Mouse (Mus musculus) left cerebral cortex, adult 2 months (tissue): ENCODE measurements around the gene Sdcbp2. TPM values are rescaled to one million over a fixed set of nuclear protein-coding genes. Genes with fewer than 3 reads are reported as not detected.

Experiments used
- DNase-seq, 2 experiments: peaks; one replicate each; pipeline ENCODE4 v3.0.0; 2021 to 2022; ENCODE audit warnings: low spot score in 2 of 2, mixed read lengths in 1 of 2; ENCODE audit errors: extremely low spot score in 1 of 2
- H3K27ac ChIP-seq: fragments of 200-600 bp; 2 replicates; pipeline ENCODE4 v1.8.1; 2022
- H3K4me3 ChIP-seq: fragments of 200-600 bp; 2 replicates; pipeline ENCODE4 v1.8.1; 2022
- CTCF ChIP-seq: fragments of 200-600 bp; IDR thresholded peaks from 2 replicates; pipeline ENCODE4 v1.8.1; 2022; ENCODE audit warnings: antibody characterized with exemption, mild to moderate bottlenecking, moderate library complexity
- intact Hi-C: fragments of 180-260 bp; cut with DNase I; formaldehyde crosslinking; loops from one replicate; pipeline ENCODE4 v1.15.1; 2025
- total RNA-seq, 2 experiments: library from RNA; stranded (reverse); gene quantifications; 2 replicates each; pipeline ENCODE4 v1.2.3; 2021

Sdcbp2 gene
- total RNA-seq, 2 experiments from 2014 or later, result 1.6 to 3.0 TPM

DNA sequence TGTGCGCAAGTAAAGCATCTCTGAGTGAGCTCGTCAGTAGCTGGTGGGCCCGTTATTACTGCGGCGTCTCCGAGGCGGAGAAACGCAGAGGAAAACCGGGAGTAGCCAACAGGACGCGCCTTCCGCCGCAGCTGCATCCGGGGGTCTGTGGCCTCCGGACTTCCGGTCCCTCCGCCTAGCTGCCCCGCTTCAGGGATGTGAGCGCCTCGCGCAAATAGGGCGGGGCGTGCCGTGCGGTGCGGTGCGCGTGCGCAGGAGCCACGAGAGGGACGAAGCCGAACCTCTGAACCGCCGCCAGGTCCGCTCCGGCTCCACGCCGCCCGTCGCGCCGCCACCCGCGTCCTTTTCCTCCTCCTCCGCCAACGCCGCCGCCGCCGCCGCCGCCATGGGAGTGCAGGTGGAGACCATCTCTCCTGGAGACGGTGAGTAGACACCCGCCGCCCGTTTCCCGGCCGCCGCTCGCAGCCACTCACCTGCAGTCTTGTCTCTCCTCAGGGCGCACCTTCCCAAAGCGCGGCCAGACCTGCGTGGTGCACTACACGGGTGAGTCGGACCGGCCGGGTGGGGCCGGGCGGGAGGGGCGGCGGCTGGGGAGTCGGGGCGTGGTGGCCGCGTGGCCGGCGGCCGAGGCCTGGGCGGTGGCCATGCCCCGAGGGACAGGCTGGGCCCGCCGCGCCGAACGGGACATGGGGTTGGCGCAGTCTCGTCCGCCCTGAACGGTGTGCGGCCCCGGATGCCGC lies 29.9 kb upstream of the Sdcbp2 start, which contains the start of gene Fkbp1a:
TSS of gene Fkbp1a (plus strand) at position 161 of the 740 bp plus-strand sequence.
- Histone ChIP-seq H3K4me3 (peak within 1 kb of the TSS; percentile 75), H3K27ac (peak within 1 kb of the TSS; percentile 94)
- no peak; the same call in none of the 2 replicates for TF ChIP-seq CTCF
- DNase-seq, result peak; percentile 97 to 98
- intact Hi-C loops, result loop anchor here (1.0 to 2.0 kb wide), 4 partner anchors 30 to 88 kb away; partner anchors contain the start of gene Nsfl1c

DNA sequence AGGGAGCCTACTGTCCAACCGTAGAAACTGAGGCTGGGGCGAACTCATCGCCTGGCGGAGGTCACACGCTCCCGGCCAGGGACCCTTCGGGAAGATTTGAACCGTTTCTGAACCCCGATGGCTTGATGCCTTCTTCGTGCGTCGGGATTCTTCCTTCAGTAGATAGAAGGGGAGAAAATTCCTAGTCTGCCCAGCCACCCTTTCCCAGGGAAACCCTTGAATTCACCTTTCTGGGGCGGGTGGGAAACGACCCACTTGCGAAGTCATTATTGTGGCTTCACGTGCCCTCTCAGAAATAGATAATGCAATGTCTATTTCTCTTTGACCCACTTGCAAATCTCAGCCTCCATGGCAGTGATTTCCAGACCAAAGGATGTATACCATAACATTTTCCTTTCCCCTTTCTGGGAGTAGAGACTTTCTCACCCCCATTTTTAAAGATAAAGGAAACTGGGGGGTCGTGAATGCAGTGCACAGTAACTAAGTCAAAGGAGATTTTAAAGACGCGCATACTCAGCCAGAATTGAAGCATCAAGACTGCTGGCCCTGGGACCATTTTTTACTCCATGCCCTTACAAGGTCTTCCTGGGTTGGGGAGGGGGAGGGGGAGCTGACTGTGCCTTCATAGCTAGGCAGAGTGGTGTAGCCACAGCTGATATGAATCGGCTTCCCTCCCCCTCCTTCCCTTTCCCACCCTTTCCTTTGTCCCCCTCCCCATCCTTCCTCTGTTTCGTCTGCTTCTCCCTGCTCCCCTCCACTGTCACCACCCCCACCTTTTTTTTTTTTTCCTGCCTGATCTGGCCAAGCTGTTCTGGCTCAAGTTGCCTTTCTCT lies 29.1 kb upstream of the Sdcbp2 start:
- Histone ChIP-seq H3K4me3 (peak overlapping the region; percentile 75), H3K27ac (peak overlapping the region; percentile 94)
- DNase-seq, result peak in 1 of 2 experiments; percentile 45
- intact Hi-C loops, result loop anchor here (1.0 to 2.0 kb wide), 3 partner anchors 30 to 88 kb away; no protein-coding TSS in a partner anchor
- no peak for TF ChIP-seq CTCF

DNA sequence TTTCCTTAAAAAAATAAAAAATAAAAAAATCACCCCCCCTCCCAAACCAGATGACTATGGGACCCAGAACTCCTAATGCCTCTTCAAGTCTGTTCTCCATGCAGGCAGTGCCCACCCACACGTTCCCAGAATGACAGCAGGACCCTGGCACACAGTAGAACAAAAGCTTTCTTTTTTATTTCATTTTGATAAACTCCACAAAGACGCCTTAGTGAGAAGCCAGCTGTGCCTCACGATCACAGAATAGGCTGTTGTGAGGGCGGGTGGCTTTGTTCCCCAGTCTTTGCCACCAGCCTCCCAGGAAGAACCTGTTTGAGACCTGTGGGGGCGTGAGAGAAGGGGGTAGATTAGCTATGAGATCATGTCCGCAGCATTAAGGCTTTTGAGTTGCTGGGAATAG lies 27.7 kb upstream of the Sdcbp2 start:
- TF ChIP-seq CTCF, result no peak
- peak overlapping the region; percentile 75 for H3K4me3 ChIP-seq
- intact Hi-C loops, result no loop called here
- peak in 1 of 2 experiments; percentile 51 for DNase-seq
- peak overlapping the region; percentile 55 for H3K27ac ChIP-seq

DNA sequence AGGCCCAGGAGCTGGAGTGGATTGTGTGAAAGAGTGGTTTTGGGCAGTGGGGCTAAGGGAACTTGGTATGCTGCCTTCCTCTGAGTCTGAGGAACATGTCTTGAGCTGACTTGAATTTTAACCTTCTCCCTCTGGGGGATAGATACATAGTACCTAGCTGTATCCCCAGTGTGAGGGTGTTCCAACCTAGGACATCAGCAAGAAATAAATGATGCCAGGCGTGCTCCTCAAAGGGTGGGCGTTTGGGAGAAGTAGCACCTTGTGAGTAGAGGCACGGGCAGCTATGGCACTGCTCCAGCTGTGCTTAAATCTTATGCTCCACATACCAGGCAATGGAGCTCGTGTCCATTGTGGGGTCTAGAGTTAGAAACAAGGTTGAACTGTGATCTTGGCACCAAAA lies 25.9 kb upstream of the Sdcbp2 start:
- no peak for DNase-seq
- no peak overlapping the region for H3K4me3 ChIP-seq
- no peak for TF ChIP-seq CTCF
- H3K27ac ChIP-seq, result no peak overlapping the region
- intact Hi-C loops, result no loop called here

- TF ChIP-seq CTCF, result no peak
- no peak overlapping the region for H3K4me3 ChIP-seq
- no peak for DNase-seq
- intact Hi-C loops, result no loop called here
- no peak overlapping the region for H3K27ac ChIP-seq
Observed at GRCm38 (mm10) chr2:151549615-151550121, 22.8 kb upstream of the Sdcbp2 start.

GRCm38 (mm10) chr2:151562930-151563921 lies 9.2 kb upstream of the Sdcbp2 start:
- Histone ChIP-seq H3K4me3 (no peak overlapping the region), H3K27ac (no peak overlapping the region)
- DNase-seq, result no peak
- TF ChIP-seq CTCF, result no peak
- intact Hi-C loops, result no loop called here

GRCm38 (mm10) chr2:151564006-151564405 lies 8.4 kb upstream of the Sdcbp2 start:
- Histone ChIP-seq H3K27ac (no peak overlapping the region), H3K4me3 (no peak overlapping the region)
- DNase-seq, result no peak
- intact Hi-C loops, result no loop called here
- TF ChIP-seq CTCF, result no peak

- intact Hi-C loops, result no loop called here
- Histone ChIP-seq H3K27ac (no peak overlapping the region), H3K4me3 (no peak overlapping the region)
- no peak for DNase-seq
- TF ChIP-seq CTCF, result no peak
Observed at GRCm38 (mm10) chr2:151564986-151565385, 7.4 kb upstream of the Sdcbp2 start.

- no peak for TF ChIP-seq CTCF
- H3K4me3 ChIP-seq, result no peak overlapping the region
- intact Hi-C loops, result no loop called here
- DNase-seq, result no peak
- no peak overlapping the region for H3K27ac ChIP-seq
Observed at GRCm38 (mm10) chr2:151566856-151567255, 5.6 kb upstream of the Sdcbp2 start.

- intact Hi-C loops, result no loop called here
- H3K27ac ChIP-seq, result no peak overlapping the region
- no peak overlapping the region for H3K4me3 ChIP-seq
- no peak for DNase-seq
- TF ChIP-seq CTCF, result no peak
Observed at GRCm38 (mm10) chr2:151569452-151569851, 3.0 kb upstream of the Sdcbp2 start.

DNA sequence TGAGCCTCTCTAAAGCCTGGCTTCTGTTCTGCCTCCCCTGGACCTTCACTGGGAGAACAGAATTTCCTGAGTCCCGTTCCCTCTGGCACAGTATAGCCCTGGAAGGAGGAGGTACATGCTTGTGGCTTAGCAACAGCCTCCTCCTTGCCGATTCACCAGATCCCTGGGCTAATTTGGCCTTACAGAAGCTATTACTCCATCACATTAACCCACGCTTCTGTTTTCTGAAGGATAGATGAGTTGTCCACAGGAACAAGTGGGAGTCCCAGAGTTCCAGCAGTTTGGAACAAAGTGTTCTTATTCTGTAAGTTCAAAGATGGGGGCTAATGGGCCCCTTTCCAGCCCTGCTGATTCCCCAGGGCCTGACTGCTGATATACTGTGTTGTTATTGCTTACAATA lies 1.2 kb downstream of the Sdcbp2 start:
- TF ChIP-seq CTCF, result no peak
- intact Hi-C loops, result loop anchor here (1.0 to 10.0 kb wide), 3 partner anchors 30 to 291 kb away; no protein-coding TSS in a partner anchor
- no peak for DNase-seq
- Histone ChIP-seq H3K4me3 (no peak overlapping the region), H3K27ac (peak overlapping the region; percentile 93)
